ENCODE assay signal across 8 mouse cellular contexts in the genomic region with DNA sequence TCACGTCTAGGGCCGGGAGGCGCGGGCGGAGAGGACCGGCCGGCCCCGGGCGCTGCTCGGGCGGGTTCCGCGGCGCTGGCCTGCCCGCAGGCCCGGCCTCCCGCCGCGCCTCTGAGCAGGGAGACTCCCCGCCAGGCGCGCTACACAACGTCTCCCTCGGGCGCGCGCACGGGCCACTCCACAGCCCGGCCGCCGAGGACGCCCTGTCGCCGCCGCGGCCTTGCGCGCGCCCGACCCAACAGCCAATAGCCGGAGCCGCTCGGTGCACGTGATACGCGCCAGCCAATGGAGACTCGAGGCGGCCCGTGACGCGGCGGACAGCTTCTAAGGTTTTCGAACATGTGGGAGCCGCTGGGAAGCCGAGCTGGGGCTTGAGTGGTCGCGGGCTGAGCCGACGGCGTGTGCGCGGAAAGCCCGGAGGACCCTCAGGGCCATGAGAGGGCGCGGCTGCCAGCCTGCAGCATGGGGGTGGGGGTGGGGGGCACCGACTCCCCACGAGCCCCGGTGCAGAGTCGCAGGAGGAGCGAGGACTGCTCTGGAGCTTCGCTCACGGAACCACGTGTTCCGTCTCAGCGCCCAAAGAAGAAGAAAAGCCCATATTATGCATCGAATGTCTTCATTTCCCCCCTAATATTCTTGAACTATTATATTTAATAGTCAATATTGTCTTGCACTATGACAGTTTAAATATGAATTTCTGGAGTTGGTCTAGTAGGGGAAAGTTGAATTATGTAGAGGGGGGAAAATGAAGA. TPM values are rescaled to one million over a fixed set of nuclear protein-coding genes. Genes with fewer than 3 reads are reported as not detected.
DNase-seq lines count a peak whose midpoint lies in the region; ATAC-seq and TF ChIP-seq lines count a peak whose summit lies in the region.

A gene (minus strand): TSS at position 232 of the 752 bp plus-strand sequence.

- H3K27me3 ChIP-seq in forebrain, embryonic 13.5 days, result peaks cover 5% of the 10 kb centered on the region
- H3K27me3 ChIP-seq in heart, postnatal 0 days (ENCODE audit: control insufficient read depth, insufficient read depth, low read length), result no peaks in the 10 kb centered on the region
- peaks cover 16% of the 10 kb centered on the region for H3K27me3 ChIP-seq in liver, embryonic 14.5 days (ENCODE audit: control insufficient read depth, insufficient read depth, low read length)
- H3K27me3 ChIP-seq in stomach, embryonic 15.5 days (replicated peaks), result no peaks in the 10 kb centered on the region; the same call in 1 of the 2 replicates

- no peaks in the 10 kb centered on the region for H3K9me3 ChIP-seq in forebrain, embryonic 13.5 days (replicated peaks)
- no peaks in the 10 kb centered on the region for H3K9me3 ChIP-seq in heart, postnatal 0 days (replicated peaks; ENCODE audit: control insufficient read depth, low read length)
- H3K9me3 ChIP-seq in liver, embryonic 14.5 days (ENCODE audit: control insufficient read depth, low read length), result no peaks in the 10 kb centered on the region
- H3K9me3 ChIP-seq in stomach, embryonic 15.5 days, result no peaks in the 10 kb centered on the region

- peak within 1 kb of the TSS; percentile 70 for H3K4me3 ChIP-seq in forebrain, embryonic 13.5 days
- H3K4me3 ChIP-seq in heart, postnatal 0 days (ENCODE audit: low read depth, low read length), result peak within 1 kb of the TSS; percentile 77
- H3K4me3 ChIP-seq in liver, embryonic 14.5 days (ENCODE audit: insufficient read depth in 1 of 2, low read depth in 2 of 2, low read length in 2 of 2), result peak within 1 kb of the TSS; percentile 48 to 50
- peak within 1 kb of the TSS; percentile 70 for H3K4me3 ChIP-seq in stomach, embryonic 15.5 days (replicated peaks)

- ATAC-seq in forebrain, embryonic 13.5 days, result peak; percentile 100
- ATAC-seq in heart, postnatal 0 days (ENCODE audit: insufficient read depth, low read depth), result peak; percentile 99
- peak; percentile 99 for ATAC-seq in liver, embryonic 14.5 days (ENCODE audit: insufficient read depth)
- peak; percentile 98 for ATAC-seq in stomach, embryonic 15.5 days (ENCODE audit: insufficient read depth, low FRiP score, low read depth)

- TF ChIP-seq EP300 in heart, postnatal 0 days (IDR thresholded peaks at IDR 0.05; ENCODE audit: low read depth), result no peak
- no peak for TF ChIP-seq EP300 in liver, embryonic 14.5 days (IDR thresholded peaks at IDR 0.05; ENCODE audit: low read depth)

- no peak for TF ChIP-seq CTCF in heart, postnatal 0 days (IDR thresholded peaks at IDR 0.05; ENCODE audit: low read depth)
- TF ChIP-seq CTCF in liver, embryonic 14.5 days (IDR thresholded peaks at IDR 0.05; ENCODE audit: low read depth), result no peak

- peak within 1 kb of the TSS; percentile 88 for H3K27ac ChIP-seq in forebrain, embryonic 13.5 days
- peak within 1 kb of the TSS; percentile 84 for H3K27ac ChIP-seq in heart, postnatal 0 days (ENCODE audit: low read depth)
- no peak within 1 kb of the TSS for H3K27ac ChIP-seq in liver, embryonic 14.5 days
- peak within 1 kb of the TSS; percentile 79 for H3K27ac ChIP-seq in stomach, embryonic 15.5 days

- WGBS in forebrain, embryonic 13.5 days, result 3% methylated on average over 71 of the region's 76 CpGs
- 2% methylated on average over 71 of the region's 76 CpGs for WGBS in heart, postnatal 0 days
- WGBS in liver, embryonic 14.5 days (ENCODE audit: insufficient replicate concordance), result 4% methylated on average over 68 of the region's 76 CpGs
- WGBS in stomach, embryonic 15.5 days, result 1% methylated on average over 76 of the region's 76 CpGs

- DNase-seq in ES-CJ7 (ENCODE audit: low read depth, low spot score), result peak; percentile 92
- DNase-seq in cerebellum, adult 11 months, result peak; percentile 95
- peak; percentile 94 for DNase-seq in heart, postnatal 0 days (ENCODE audit: low spot score)
- peak; percentile 98 to 99 for DNase-seq in kidney, postnatal 36 days
- DNase-seq in liver, embryonic 14.5 days (ENCODE audit: low read depth in 3 of 3, low spot score in 3 of 3), result peak; percentile 70
- peak; percentile 99 for DNase-seq in neural tube, embryonic 10.5 days (ENCODE audit: extremely low spot score, low spot score)

- no peaks in the 10 kb centered on the region for H3K36me3 ChIP-seq in forebrain, embryonic 13.5 days (ENCODE audit: poor library complexity, severe bottlenecking)
- no peaks in the 10 kb centered on the region for H3K36me3 ChIP-seq in heart, postnatal 0 days (replicated peaks; ENCODE audit: control insufficient read depth, insufficient read depth, low read length)
- no peaks in the 10 kb centered on the region for H3K36me3 ChIP-seq in liver, embryonic 14.5 days (replicated peaks; ENCODE audit: control insufficient read depth, insufficient read depth, low read depth)
- no peaks in the 10 kb centered on the region for H3K36me3 ChIP-seq in stomach, embryonic 15.5 days

- H3K9ac ChIP-seq in forebrain, embryonic 13.5 days, result peak within 1 kb of the TSS; percentile 90
- H3K9ac ChIP-seq in heart, postnatal 0 days (replicated peaks; ENCODE audit: low read depth, low read length), result peak within 1 kb of the TSS; percentile 82
- H3K9ac ChIP-seq in liver, embryonic 14.5 days (replicated peaks), result peak within 1 kb of the TSS; percentile 14; the same call in 1 of the 2 replicates
- peak within 1 kb of the TSS; percentile 80 for H3K9ac ChIP-seq in stomach, embryonic 15.5 days

- H3K4me2 ChIP-seq in forebrain, embryonic 13.5 days, result peak within 1 kb of the TSS; percentile 76
- H3K4me2 ChIP-seq in heart, postnatal 0 days (ENCODE audit: low read depth, low read length), result peak within 1 kb of the TSS; percentile 83
- H3K4me2 ChIP-seq in liver, embryonic 14.5 days (ENCODE audit: low read depth), result peak within 1 kb of the TSS; percentile 72
- peak within 1 kb of the TSS; percentile 93 for H3K4me2 ChIP-seq in stomach, embryonic 15.5 days

- peaks cover 7% of the 10 kb centered on the region; the same call in 1 of the 2 replicates for H3K4me1 ChIP-seq in forebrain, embryonic 13.5 days
- peaks cover 11% of the 10 kb centered on the region; the same call in 1 of the 2 replicates for H3K4me1 ChIP-seq in heart, postnatal 0 days (ENCODE audit: control insufficient read depth, insufficient read depth)
- peaks cover 2% of the 10 kb centered on the region in 2 experiments; a peak in 2 of 4 replicates for H3K4me1 ChIP-seq in liver, embryonic 14.5 days (replicated peaks; ENCODE audit: control insufficient read depth in 2 of 2, insufficient read depth in 2 of 2, low read length in 1 of 2)
- H3K4me1 ChIP-seq in stomach, embryonic 15.5 days, result no peaks in the 10 kb centered on the region

RNA-seq across cellular contexts. Expression of the gene that starts here (rescaled TPM):
- 13.0 and 13.4 TPM in 2 replicates for polyA plus RNA-seq in forebrain, embryonic 13.5 days (2015; fragmentation: Nextera tagmentation; extraction: Ambion mirVana)
- total RNA-seq in heart, postnatal 0 days (2014; rRNA removed; ENCODE audit: low replicate concordance), result 5.6 and 5.7 TPM in 2 replicates
- polyA plus RNA-seq in heart, postnatal 0 days (2015; fragmentation: Nextera tagmentation; extraction: Ambion mirVana), result 3.1 and 3.5 TPM in 2 replicates
- polyA plus RNA-seq in liver, embryonic 14.5 days (2012; rRNA removed), result 0.21 and 0.33 TPM in 2 replicates
- 0.27 and 0.40 TPM in 2 replicates for polyA plus RNA-seq in liver, embryonic 14.5 days (2014; fragmentation: Nextera tagmentation; extraction: Ambion mirVana)
- 8.2 and 9.1 TPM in 2 replicates for polyA plus RNA-seq in stomach, embryonic 15.5 days (2015; fragmentation: Nextera tagmentation; extraction: Ambion mirVana)

Comparison
In these comparisons a context has a peak if more than half of its experiments do, and no peak if none do; other contexts are left out.
1. Peak in DNase-seq, ATAC-seq, H3K4me3 ChIP-seq, H3K9ac ChIP-seq and H3K4me2 ChIP-seq in liver, embryonic 14.5 days; RNA of the gene not detected or under 1 TPM.
2. H3K9ac ChIP-seq: peak in every context shown above with its lines; median percentile 90 in forebrain, embryonic 13.5 days; 82 in heart, postnatal 0 days; 80 in stomach, embryonic 15.5 days; 14 in liver, embryonic 14.5 days.